Mouse (Mus musculus) liver, embryonic 14.5 days (tissue): ENCODE results near the gene Axin1. TPM values are rescaled to one million over a fixed set of nuclear protein-coding genes. Genes with fewer than 3 reads are reported as not detected.

Experiments used
- ATAC-seq: fragments of 200-750 bp; cut with Nextera tagmentation; 2 replicates; pipeline ENCODE4 v1.8.0; 2017; ENCODE audit warnings: moderate number of reproducible peaks, mild to moderate bottlenecking, moderate library complexity; ENCODE audit not compliant: insufficient read depth
- DNase-seq, 3 experiments: peaks; one replicate each; pipeline ENCODE4 v3.0.0-alpha.2; 2012 to 2013; ENCODE audit warnings: low read depth in 3 of 3, low spot score in 3 of 3
- H3K27ac ChIP-seq: fragments of 300-500 bp; sonication (generic); 2 replicates; pipeline ENCODE4 v1.5.1; 2014; ENCODE audit warnings: moderate library complexity, mild to moderate bottlenecking, control low read depth, inconsistent platforms
- H3K27me3 ChIP-seq: fragments of 300-500 bp; sonication (generic); 2 replicates; pipeline ENCODE4 v1.6.1; 2014; ENCODE audit warnings: mild to moderate bottlenecking, low read length, moderate library complexity; ENCODE audit not compliant: control insufficient read depth, insufficient read depth
- H3K36me3 ChIP-seq: fragments of 300-500 bp; sonication (generic); replicated peaks from 2 replicates; pipeline ENCODE4 v1.6.1; 2014; ENCODE audit warnings: low read depth; ENCODE audit not compliant: control insufficient read depth, insufficient read depth
- H3K4me1 ChIP-seq, 2 experiments: fragments of 200-500 bp in 1 of 2; fragments of 300-500 bp in 1 of 2; sonication (generic) in 1 of 2; replicated peaks; 2 replicates each; pipeline ENCODE4 v1.6.1; 2012 to 2014; ENCODE audit warnings: antibody characterized with exemption in 1 of 2, inconsistent platforms in 1 of 2, low read length in 1 of 2; ENCODE audit not compliant: control insufficient read depth in 2 of 2, insufficient read depth in 2 of 2
- H3K4me2 ChIP-seq: fragments of 300-500 bp; sonication (generic); 2 replicates; pipeline ENCODE4 v1.6.1; 2014; ENCODE audit warnings: low read depth, mild to moderate bottlenecking, control low read depth, moderate library complexity
- H3K4me3 ChIP-seq, 2 experiments: fragments of 200-500 bp in 1 of 2; fragments of 300-500 bp in 1 of 2; sonication (generic) in 1 of 2; 2 replicates each; pipeline ENCODE4 v1.5.1; 2012 to 2014; ENCODE audit warnings: low read depth in 2 of 2, low read length in 2 of 2, mild to moderate bottlenecking in 2 of 2, control low read depth in 1 of 2, inconsistent platforms in 1 of 2, moderate library complexity in 1 of 2; ENCODE audit not compliant: insufficient read depth in 1 of 2
- H3K9ac ChIP-seq: fragments of 300-500 bp; sonication (generic); replicated peaks from 2 replicates; pipeline ENCODE4 v1.6.1; 2014; ENCODE audit warnings: mild to moderate bottlenecking, control low read depth, moderate library complexity
- H3K9me3 ChIP-seq: fragments of 300-500 bp; sonication (generic); 2 replicates; pipeline ENCODE4 v1.6.1; 2016; ENCODE audit warnings: low read length, mixed read lengths; ENCODE audit not compliant: control insufficient read depth
- CTCF ChIP-seq: IDR thresholded peaks from 2 replicates; pipeline ENCODE4 v1.5.1; 2016; ENCODE audit warnings: antibody characterized with exemption, low read depth, control low read depth
- EP300 ChIP-seq: IDR thresholded peaks from 2 replicates; pipeline ENCODE4 v1.6.1; 2016; ENCODE audit warnings: antibody characterized with exemption, low read depth
- WGBS: fragments of 180-500 bp; shearing (Covaris S2); extraction: QIAGEN DNeasy Blood & Tissue Kit; methylation state at CpG from one replicate; pipeline ENCODE4 v1.1.7; 2014; ENCODE audit not compliant: insufficient replicate concordance; 5-methylcytosine and 5-hydroxymethylcytosine counted together
- polyA plus RNA-seq, 2 experiments: library from polyadenylated mRNA; depleted of rRNA in 1 of 2; stranded (reverse) in 1 of 2; unstranded in 1 of 2; fragments of >200 nt; fragmentation: Nextera tagmentation in 1 of 2; extraction: Ambion mirVana in 1 of 2; gene quantifications; 2 replicates each; pipeline versions ENCODE4 v1.2.1 to v1.2.3; 2012 to 2014

The Axin1 gene
- polyA plus RNA-seq, 2 experiments = 3.8 to 8.7 TPM

- no peak overlapping the region for H3K27ac ChIP-seq
- TF ChIP-seq EP300 = no peak
- peak; percentile 74 for TF ChIP-seq CTCF
- no peaks in the 10 kb centered on the region for H3K36me3 ChIP-seq
- no peak overlapping the region for H3K4me2 ChIP-seq
- ATAC-seq (no peak), DNase-seq (no peak)
- peaks cover 0 to 15% of the 10 kb centered on the region in 2 experiments; a peak in 3 of 4 replicates for H3K4me1 ChIP-seq
- 60% methylated on average over 8 of the region's 8 CpGs for WGBS
- H3K9ac ChIP-seq = no peak overlapping the region
- H3K9me3 ChIP-seq = no peaks in the 10 kb centered on the region
- H3K27me3 ChIP-seq = no peaks in the 10 kb centered on the region
- H3K4me3 ChIP-seq = no peak overlapping the region
Measured at GRCm38 (mm10) chr17:26232863-26233262, 94.4 kb downstream of the Axin1 start.

DNA sequence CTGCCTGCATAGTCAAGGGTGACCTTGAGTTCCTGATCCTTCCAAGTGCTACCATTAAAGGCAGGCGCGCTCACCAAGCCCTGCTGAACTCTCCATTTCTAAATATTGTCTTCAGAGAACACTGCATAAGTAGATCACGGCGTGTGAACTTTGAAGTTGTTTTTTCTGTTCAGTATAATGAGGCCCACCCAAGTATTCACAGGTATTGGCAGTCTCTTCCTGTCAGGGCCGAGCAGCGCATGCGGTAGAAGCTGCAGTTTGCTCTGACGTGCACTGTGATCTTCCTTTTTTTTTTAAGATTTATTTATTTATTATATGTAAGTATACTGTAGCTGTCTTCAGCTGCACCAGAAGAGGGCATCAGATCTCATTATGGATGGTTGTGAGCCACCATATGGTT is 95.9 kb downstream of the Axin1 start:
- no peak overlapping the region for H3K4me3 ChIP-seq
- no peak overlapping the region for H3K27ac ChIP-seq
- 82% methylated on average over 8 of the region's 8 CpGs for WGBS
- ATAC-seq (no peak), DNase-seq (no peak)
- no peaks in the 10 kb centered on the region for H3K36me3 ChIP-seq
- H3K4me1 ChIP-seq = peaks cover 0 to 16% of the 10 kb centered on the region in 2 experiments; a peak in 3 of 4 replicates
- H3K27me3 ChIP-seq = no peaks in the 10 kb centered on the region
- no peak for TF ChIP-seq EP300
- no peak for TF ChIP-seq CTCF
- no peak overlapping the region for H3K4me2 ChIP-seq
- H3K9me3 ChIP-seq = no peaks in the 10 kb centered on the region
- no peak overlapping the region for H3K9ac ChIP-seq

DNA sequence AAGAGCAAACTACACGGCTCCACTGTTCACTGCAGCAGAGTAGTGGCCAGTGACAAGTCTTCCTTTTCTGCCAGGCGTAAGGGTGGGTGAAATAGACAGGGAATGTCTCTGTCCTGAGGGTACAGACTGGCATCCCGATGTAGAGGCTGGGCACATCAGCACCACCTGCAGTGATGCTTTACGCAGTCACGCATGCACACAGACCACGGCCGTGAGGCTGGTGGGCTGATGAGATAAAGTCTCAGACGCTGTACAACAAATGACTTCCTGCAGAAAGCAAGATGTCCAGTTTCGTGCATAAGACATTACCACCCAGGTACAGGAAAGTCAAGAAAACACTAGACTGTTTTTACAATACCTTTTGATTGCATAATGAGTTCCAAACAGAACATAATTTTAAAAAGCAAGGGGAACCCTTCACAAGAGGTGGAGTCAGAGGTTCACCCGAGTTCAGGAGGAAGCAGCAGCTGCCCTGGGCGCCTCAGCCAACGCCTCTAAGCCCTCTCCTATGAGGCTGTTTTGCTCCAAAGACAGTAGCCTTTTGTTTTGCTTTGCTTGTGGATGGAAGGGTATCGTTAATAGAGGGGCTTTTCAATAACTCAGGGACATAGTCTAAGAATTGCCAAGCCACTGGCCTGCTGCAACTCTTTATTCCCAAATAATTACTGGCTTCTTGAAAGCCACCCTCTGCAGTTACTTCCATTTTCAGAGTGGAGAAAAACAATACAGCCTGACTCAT is 96.8 kb downstream of the Axin1 start:
- no peak for TF ChIP-seq EP300
- TF ChIP-seq CTCF = no peak
- Histone ChIP-seq H3K9me3 (no peaks in the 10 kb centered on the region), H3K4me1 (peaks cover 9 to 24% of the 10 kb centered on the region in 2 experiments), H3K27me3 (no peaks in the 10 kb centered on the region), H3K4me2 (no peak overlapping the region), H3K9ac (no peak overlapping the region), H3K27ac (no peak overlapping the region), H3K36me3 (no peaks in the 10 kb centered on the region), H3K4me3 (no peak overlapping the region)
- ATAC-seq (no peak), DNase-seq (no peak)
- WGBS = 33% methylated on average over 13 of the region's 13 CpGs

DNA sequence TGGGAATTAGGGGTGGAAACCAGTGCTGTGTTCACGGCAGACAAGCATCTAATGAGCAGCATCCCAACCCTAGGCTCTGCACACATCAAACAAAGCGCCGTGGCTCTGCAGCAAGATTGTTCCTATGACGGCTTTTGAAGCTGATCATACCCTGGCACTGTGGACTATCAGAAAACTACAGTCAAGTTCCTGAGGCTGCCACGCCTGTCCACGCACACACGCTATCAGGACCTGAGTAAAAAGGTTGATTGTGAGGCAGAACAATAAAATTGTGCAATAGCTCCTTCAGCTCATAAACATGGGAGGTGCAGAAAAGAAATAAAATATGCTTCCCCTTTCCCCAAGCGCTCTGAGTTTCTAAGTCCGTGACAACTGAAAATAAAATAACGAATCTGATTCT is 99.2 kb downstream of the Axin1 start:
- no peak overlapping the region for H3K4me2 ChIP-seq
- peaks cover 12 to 36% of the 10 kb centered on the region in 2 experiments for H3K4me1 ChIP-seq
- no peak overlapping the region for H3K9ac ChIP-seq
- TF ChIP-seq EP300 (no peak), CTCF (no peak)
- no peak overlapping the region for H3K4me3 ChIP-seq
- H3K27me3 ChIP-seq = no peaks in the 10 kb centered on the region
- H3K27ac ChIP-seq = no peak overlapping the region
- ATAC-seq = peak; percentile 42; the same call in 1 of the 2 replicates
- no peaks in the 10 kb centered on the region for H3K36me3 ChIP-seq
- 34% methylated on average over 10 of the region's 10 CpGs for WGBS
- no peaks in the 10 kb centered on the region for H3K9me3 ChIP-seq
- no peak for DNase-seq

GRCm38 (mm10) chr17:26239551-26239950 is 101.1 kb downstream of the Axin1 start:
- Histone ChIP-seq H3K36me3 (no peaks in the 10 kb centered on the region), H3K27ac (peak overlapping the region; percentile 32; the same call in 1 of the 2 replicates), H3K4me3 (no peak overlapping the region), H3K27me3 (no peaks in the 10 kb centered on the region), H3K4me1 (peaks cover 15 to 47% of the 10 kb centered on the region in 2 experiments), H3K9ac (no peak overlapping the region), H3K9me3 (no peaks in the 10 kb centered on the region), H3K4me2 (peak overlapping the region; percentile 6; the same call in 1 of the 2 replicates)
- no peak for DNase-seq
- WGBS = 35% methylated on average over 2 of the region's 2 CpGs
- TF ChIP-seq CTCF (no peak), EP300 (no peak)
- no peak for ATAC-seq
